Mouse (Mus musculus) spleen, adult 2 months (tissue): ENCODE data around the gene Sept7.

ENCODE experiments used
- CTCF ChIP-seq: fragments of 200-500 bp; IDR thresholded peaks from 2 replicates; pipeline ENCODE4 v1.5.1; 2011; ENCODE audit warnings: mild to moderate bottlenecking, inconsistent platforms; ENCODE audit not compliant: insufficient read depth, insufficient read length, insufficient replicate concordance; ENCODE audit errors: extremely low read depth
- POLR2A ChIP-seq: fragments of 200-500 bp; IDR thresholded peaks from 2 replicates; pipeline ENCODE4 v1.6.1; 2011; ENCODE audit warnings: low read depth, low read length, inconsistent platforms

DNA sequence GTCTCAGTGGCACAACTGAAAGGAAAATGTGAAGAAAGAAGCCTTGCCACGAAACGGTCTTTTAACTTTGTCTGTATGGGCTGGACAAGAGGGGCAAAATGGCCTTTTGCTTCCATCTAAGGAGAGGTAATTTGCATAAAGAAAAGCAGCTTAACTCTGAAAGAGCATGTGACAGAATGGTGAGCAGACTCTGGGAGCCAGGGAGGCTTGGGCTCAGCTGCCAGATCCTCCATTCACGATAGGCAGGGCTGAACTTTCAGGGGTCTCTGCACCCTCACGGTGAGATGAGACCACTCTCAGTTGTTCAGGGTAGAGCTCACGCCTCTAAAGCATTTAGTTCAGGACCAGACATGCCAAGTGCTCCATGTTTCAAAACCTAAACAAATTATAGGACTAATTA lies 105.8 kb downstream of the Sept7 start:
- TF ChIP-seq CTCF (no peak), POLR2A (no peak)
